Mouse (Mus musculus) c-Kit-positive CD71-positive TER-119-negative erythroid progenitor cells, embryonic 14.5 days (primary cell): ENCODE measurements around the gene Llgl2.

Experiments used
- DNase-seq: peaks from one replicate; pipeline ENCODE4 v3.0.0-alpha.2; 2013; ENCODE audit warnings: low read depth

Llgl2 gene

GRCm38 (mm10) chr11:115823774-115824740 is at the start of gene Llgl2:
Gene Llgl2, plus strand, starts transcription at chr11:115824049.
- peak; percentile 88 for DNase-seq

GRCm38 (mm10) chr11:115774653-115775052 is 49.2 kb upstream of the Llgl2 start:
- no peak for DNase-seq

- no peak for DNase-seq
These were observed 47.8 kb upstream of the Llgl2 start for GRCm38 (mm10) chr11:115775821-115776665.

GRCm38 (mm10) chr11:115776954-115777353 is 46.9 kb upstream of the Llgl2 start:
- no peak for DNase-seq

GRCm38 (mm10) chr11:115777487-115778335 is 46.1 kb upstream of the Llgl2 start:
- DNase-seq, result no peak

- DNase-seq, result peak; percentile 57
These were observed 44.7 kb upstream of the Llgl2 start for GRCm38 (mm10) chr11:115779038-115779571.

GRCm38 (mm10) chr11:115780141-115781070 is 43.4 kb upstream of the Llgl2 start:
- no peak for DNase-seq

DNA sequence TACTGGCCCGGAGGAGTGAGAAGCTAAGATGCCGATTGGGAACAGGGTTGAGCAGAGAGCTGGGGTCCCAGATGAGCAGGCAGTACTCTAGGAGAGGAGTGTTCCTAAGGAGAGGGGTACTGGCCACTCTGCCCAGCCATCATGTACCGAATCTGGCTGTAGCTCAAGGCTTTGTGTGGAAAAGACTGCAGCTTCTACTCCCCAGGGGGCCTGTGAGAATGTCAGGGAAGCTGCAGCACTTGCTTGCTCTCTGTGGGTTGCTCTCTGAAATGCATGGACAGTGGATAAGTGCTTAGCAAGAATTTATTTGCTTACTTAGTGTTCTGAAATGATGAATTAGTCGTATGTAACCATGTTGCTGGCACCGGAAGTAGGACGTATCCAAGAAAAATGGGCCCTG is 37.4 kb upstream of the Llgl2 start:
- no peak for DNase-seq

DNA sequence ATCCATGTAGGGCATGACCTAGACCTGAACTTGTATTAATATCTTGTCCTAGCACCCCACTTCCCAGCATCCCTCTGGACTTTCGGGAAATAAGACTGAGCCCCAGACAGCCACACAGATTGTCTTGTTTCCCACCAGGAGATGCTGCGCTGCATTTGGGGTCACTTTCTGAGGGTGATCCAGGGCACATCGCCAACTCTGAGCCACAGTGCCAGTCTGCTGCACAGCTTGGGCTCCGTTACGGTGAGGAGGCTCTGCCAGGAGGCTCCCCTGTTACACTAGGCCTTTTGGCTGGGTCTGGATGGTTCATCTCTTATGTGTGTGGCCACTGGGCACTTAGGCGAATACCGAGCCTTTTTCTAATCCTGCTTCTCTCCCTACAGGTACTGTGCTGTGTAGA is 34.1 kb upstream of the Llgl2 start:
- no peak for DNase-seq

DNA sequence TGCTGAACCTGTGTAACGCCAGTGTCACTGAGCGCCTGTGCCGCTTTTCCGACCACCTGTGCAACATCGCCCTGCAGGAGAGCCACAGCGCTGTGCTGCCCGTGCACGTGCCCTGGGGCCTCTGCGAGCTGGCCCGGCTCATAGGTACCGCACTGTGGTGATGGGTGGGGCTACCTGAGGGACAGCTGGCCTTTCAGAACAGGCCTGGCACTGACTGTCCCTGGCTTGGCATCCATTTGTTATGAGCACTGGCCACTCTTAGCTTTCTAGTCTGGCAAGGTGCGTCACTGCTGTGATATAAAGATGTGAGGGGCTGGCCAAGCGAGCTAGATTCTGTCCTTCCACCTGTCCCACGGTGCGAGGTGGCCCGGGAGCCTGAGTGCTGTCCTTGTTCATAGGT is 31.9 kb upstream of the Llgl2 start:
- DNase-seq, result no peak

- DNase-seq, result no peak
These were observed 31.5 kb upstream of the Llgl2 start for GRCm38 (mm10) chr11:115792353-115792752.

DNA sequence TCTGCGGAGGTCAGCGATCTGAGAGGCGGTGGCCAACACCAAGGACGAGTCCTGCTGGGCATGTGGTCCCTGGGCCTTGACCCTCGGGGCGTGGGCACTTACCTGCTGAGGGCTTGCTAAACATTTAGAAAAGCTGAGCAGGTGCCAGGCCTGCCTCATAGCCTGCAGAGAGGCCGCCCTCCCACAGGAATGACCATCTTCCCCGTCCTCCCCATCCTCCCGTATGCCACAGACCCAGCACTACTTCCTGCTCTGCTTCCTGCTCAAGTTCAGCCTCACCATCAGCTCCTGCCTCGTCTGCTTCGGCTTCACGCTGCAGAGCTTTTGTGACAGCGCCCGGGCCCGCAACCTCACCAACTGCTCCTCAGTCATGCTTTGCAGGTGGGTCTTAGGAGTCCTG is 27.0 kb upstream of the Llgl2 start:
- DNase-seq, result no peak

GRCm38 (mm10) chr11:115797665-115798064 is 26.2 kb upstream of the Llgl2 start:
- no peak for DNase-seq

- no peak for DNase-seq
These were observed 22.9 kb upstream of the Llgl2 start for GRCm38 (mm10) chr11:115800981-115801380.

GRCm38 (mm10) chr11:115803072-115803709 is 20.7 kb upstream of the Llgl2 start:
- no peak for DNase-seq

GRCm38 (mm10) chr11:115805005-115805404 is 18.8 kb upstream of the Llgl2 start:
- DNase-seq, result peak; percentile 73

DNA sequence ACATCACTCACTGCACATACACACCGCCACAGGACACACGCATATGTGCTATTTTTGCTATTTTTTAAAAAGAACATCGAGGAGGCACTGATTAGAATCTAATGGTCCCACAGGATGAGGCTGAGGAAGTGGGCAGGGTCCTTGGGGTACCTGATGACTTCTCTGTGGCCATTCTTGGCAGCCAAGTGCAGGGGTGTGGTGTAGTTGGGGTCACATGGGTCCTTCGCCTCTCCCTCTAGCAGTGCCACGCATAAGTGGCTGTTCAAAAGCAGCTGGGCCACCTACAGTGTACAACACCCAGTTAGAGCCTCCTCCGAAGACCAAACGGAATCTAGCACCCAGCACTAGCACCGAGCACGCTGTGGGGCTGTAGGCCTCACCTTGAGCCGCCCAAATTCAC is 17.7 kb upstream of the Llgl2 start:
- no peak for DNase-seq

- DNase-seq, result no peak
These were observed 16.5 kb upstream of the Llgl2 start for GRCm38 (mm10) chr11:115807306-115807705.

GRCm38 (mm10) chr11:115807971-115808370 is 15.9 kb upstream of the Llgl2 start:
- DNase-seq, result no peak
